Mouse (Mus musculus) adrenal gland, postnatal 25 days (tissue): ENCODE results near the gene Ppp4c. TPM values are rescaled to one million over a fixed set of nuclear protein-coding genes. Genes with fewer than 3 reads are reported as not detected.

ENCODE experiments used
- DNase-seq: peaks from one replicate; pipeline ENCODE4 v3.0.0; 2021; ENCODE audit warnings: mixed read lengths
- long read RNA-seq: library from polyadenylated mRNA; stranded (forward); transcript quantifications from one replicate; pipeline ENCODE4 v2.0.0, GENCODE M21; 2021
- total RNA-seq: library from RNA; stranded (reverse); gene quantifications from 2 replicates; pipeline ENCODE4 v1.2.3, GENCODE M21; 2021

The Ppp4c gene
- total RNA-seq: 91.5 and 101 TPM in 2 replicates
- long read RNA-seq, transcript Ppp4c-203 (1 exons, 1,984 nt): minor isoform, 6 of 97 reads
- long read RNA-seq, transcript Ppp4c-211 (8 exons, 1,400 nt): minor isoform, 17 of 97 reads
- long read RNA-seq, transcript Ppp4c-201 (9 exons, 1,359 nt): major isoform, 60 of 97 reads
- long read RNA-seq, partial matches to known transcripts: 5 of 97 reads
- long read RNA-seq, other reads (novel, unspliced or antisense): 9 of 97 reads

GRCm38 (mm10) chr7:126791851-126792720 is at the start of gene Ppp4c:
Gene Ppp4c, minus strand, starts transcription at chr7:126792496.
- DNase-seq: peak; percentile 96

- no peak for DNase-seq
These were observed 41.0 kb upstream of the Ppp4c start for GRCm38 (mm10) chr7:126833294-126833693.

- peak; percentile 78 for DNase-seq
These were observed 39.8 kb upstream of the Ppp4c start for GRCm38 (mm10) chr7:126832036-126832598.

GRCm38 (mm10) chr7:126831539-126831938 is 39.2 kb upstream of the Ppp4c start, which contains the start of gene 4930451I11Rik:
Gene 4930451I11Rik, minus strand, starts transcription at chr7:126831639.
- no peak for DNase-seq

- no peak for DNase-seq
These were observed 33.7 kb upstream of the Ppp4c start for GRCm38 (mm10) chr7:126825952-126826351.

- peak; percentile 37 for DNase-seq
These were observed 33.1 kb upstream of the Ppp4c start for GRCm38 (mm10) chr7:126825403-126825802.

- DNase-seq: no peak
These were observed 31.6 kb upstream of the Ppp4c start for GRCm38 (mm10) chr7:126823940-126824339.

GRCm38 (mm10) chr7:126823202-126823711 is 31.0 kb upstream of the Ppp4c start:
- no peak for DNase-seq

- DNase-seq: peak; percentile 50
These were observed 30.4 kb upstream of the Ppp4c start for GRCm38 (mm10) chr7:126822741-126823140.

GRCm38 (mm10) chr7:126821835-126822511 is 29.7 kb upstream of the Ppp4c start:
- peak; percentile 82 for DNase-seq

GRCm38 (mm10) chr7:126818818-126819217 is 26.5 kb upstream of the Ppp4c start:
- no peak for DNase-seq

GRCm38 (mm10) chr7:126817595-126817994 is 25.3 kb upstream of the Ppp4c start:
- no peak for DNase-seq

GRCm38 (mm10) chr7:126816494-126816893 is 24.2 kb upstream of the Ppp4c start:
- DNase-seq: no peak

GRCm38 (mm10) chr7:126815726-126816222 is 23.5 kb upstream of the Ppp4c start:
- DNase-seq: no peak

- DNase-seq: no peak
These were observed 17.6 kb upstream of the Ppp4c start for GRCm38 (mm10) chr7:126809723-126810369.

- DNase-seq: peak; percentile 86
These were observed 16.6 kb upstream of the Ppp4c start for GRCm38 (mm10) chr7:126808703-126809455.

- peak; percentile 41 for DNase-seq
These were observed 15.1 kb upstream of the Ppp4c start for GRCm38 (mm10) chr7:126807405-126807804.

GRCm38 (mm10) chr7:126806956-126807355 is 14.7 kb upstream of the Ppp4c start:
- DNase-seq: no peak

GRCm38 (mm10) chr7:126803751-126804150 is 11.5 kb upstream of the Ppp4c start:
- DNase-seq: no peak

- DNase-seq: no peak
These were observed 10.9 kb upstream of the Ppp4c start for GRCm38 (mm10) chr7:126803181-126803580.
